Mouse (Mus musculus): ENCODE results near the gene Mast3. TPM values are rescaled to one million over a fixed set of nuclear protein-coding genes. Genes with fewer than 3 reads are reported as not detected.

Gene Mast3
- polyA plus RNA-seq, 2 experiments: 14.4 to 37.2 TPM

DNA sequence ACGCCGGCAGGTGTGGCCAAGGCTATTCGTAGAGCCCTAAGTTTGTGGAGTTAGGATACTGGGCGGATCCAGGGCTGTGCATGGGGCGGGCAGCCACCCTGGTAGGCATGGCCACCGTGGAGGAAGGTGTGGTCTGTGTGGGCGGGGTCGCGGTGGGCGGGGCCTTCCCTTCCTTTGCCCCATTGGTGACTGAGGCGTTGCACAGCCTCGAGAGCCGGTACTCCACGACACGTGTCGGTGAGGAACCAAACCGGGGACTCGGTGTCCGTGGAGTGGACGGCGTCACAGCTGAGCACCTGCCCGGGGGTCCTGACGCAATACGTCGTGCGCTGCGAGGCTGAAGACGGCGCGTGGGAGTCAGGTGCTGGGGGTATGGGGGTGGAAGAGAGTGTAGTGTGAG is 11.8 kb upstream of the Mast3 start:
- peaks cover 4% of the 10 kb centered on the region; the same call in 1 of the 2 replicates for H3K4me1 ChIP-seq (ENCODE audit: control insufficient read depth, insufficient read depth, low read length)
- no peak for TF ChIP-seq POLR2A (IDR thresholded peaks at IDR 0.05; ENCODE audit: borderline replicate concordance, extremely low read depth, insufficient read depth, insufficient read length)
- H3K27me3 ChIP-seq (ENCODE audit: control insufficient read depth, insufficient read depth, low read length): 0 out of 2 replicates have a peak, but pooled peaks cover 14% of the 10 kb centered on the region
- 0 out of 2 replicates have a peak overlapping the region, but pooled peaks have one; percentile 4 for H3K4me3 ChIP-seq (replicated peaks; ENCODE audit: low read length)
- H3K27ac ChIP-seq (replicated peaks; ENCODE audit: low read depth, low read length): no peak overlapping the region
- 9% methylated on average over 16 of the region's 30 CpGs for WGBS
- ATAC-seq (ENCODE audit: low FRiP score, low read depth): no peak
- H3K9me3 ChIP-seq (ENCODE audit: control insufficient read depth, low read length): 0 out of 2 replicates have a peak, but pooled peaks cover 3% of the 10 kb centered on the region
- DNase-seq (ENCODE audit: low spot score): no peak
- H3K4me2 ChIP-seq (replicated peaks; ENCODE audit: low read depth, low read length, severe bottlenecking): peak overlapping the region; percentile 30; the same call in 1 of the 2 replicates
- no peak overlapping the region for H3K9ac ChIP-seq (ENCODE audit: low read depth, low read length, severe bottlenecking)
- no peaks in the 10 kb centered on the region for H3K36me3 ChIP-seq (ENCODE audit: control insufficient read depth, insufficient read depth, low read length)

DNA sequence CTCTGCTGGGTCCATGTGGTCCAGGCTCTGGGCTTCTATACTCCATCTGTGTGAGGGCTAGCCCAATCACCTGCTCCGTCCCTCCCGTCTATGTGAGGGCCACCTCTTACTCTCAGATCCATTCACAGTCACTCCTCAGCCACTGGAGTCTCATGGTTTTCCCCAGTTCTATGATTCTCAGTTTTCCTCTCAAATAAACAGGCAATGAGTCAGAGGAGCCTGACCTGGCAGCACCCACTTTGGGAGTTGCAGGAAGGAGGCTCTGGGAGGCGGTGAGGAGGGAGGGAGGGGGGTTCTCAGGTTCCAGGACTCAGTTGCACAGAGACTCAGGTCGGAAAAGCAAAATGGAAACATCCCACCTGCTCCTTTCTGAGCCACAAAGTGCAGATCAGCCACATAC is 8.0 kb upstream of the Mast3 start:
- H3K27me3 ChIP-seq (ENCODE audit: control insufficient read depth, insufficient read depth, low read length): 0 out of 2 replicates have a peak, but pooled peaks cover 14% of the 10 kb centered on the region
- H3K4me1 ChIP-seq (ENCODE audit: control insufficient read depth, insufficient read depth, low read length): peaks cover 4% of the 10 kb centered on the region; the same call in 1 of the 2 replicates
- no peak overlapping the region for H3K9ac ChIP-seq (ENCODE audit: low read depth, low read length, severe bottlenecking)
- no peaks in the 10 kb centered on the region for H3K9me3 ChIP-seq (ENCODE audit: control insufficient read depth, low read length)
- no peak overlapping the region for H3K4me3 ChIP-seq (replicated peaks; ENCODE audit: low read length)
- TF ChIP-seq POLR2A (IDR thresholded peaks at IDR 0.05; ENCODE audit: borderline replicate concordance, extremely low read depth, insufficient read depth, insufficient read length): no peak
- ATAC-seq (ENCODE audit: low FRiP score, low read depth): no peak
- WGBS: 58% methylated on average over 4 of the region's 4 CpGs
- no peak overlapping the region for H3K4me2 ChIP-seq (replicated peaks; ENCODE audit: low read depth, low read length, severe bottlenecking)
- no peak for DNase-seq (ENCODE audit: low spot score)
- H3K36me3 ChIP-seq (ENCODE audit: control insufficient read depth, insufficient read depth, low read length): no peaks in the 10 kb centered on the region
- H3K27ac ChIP-seq (replicated peaks; ENCODE audit: low read depth, low read length): no peak overlapping the region

DNA sequence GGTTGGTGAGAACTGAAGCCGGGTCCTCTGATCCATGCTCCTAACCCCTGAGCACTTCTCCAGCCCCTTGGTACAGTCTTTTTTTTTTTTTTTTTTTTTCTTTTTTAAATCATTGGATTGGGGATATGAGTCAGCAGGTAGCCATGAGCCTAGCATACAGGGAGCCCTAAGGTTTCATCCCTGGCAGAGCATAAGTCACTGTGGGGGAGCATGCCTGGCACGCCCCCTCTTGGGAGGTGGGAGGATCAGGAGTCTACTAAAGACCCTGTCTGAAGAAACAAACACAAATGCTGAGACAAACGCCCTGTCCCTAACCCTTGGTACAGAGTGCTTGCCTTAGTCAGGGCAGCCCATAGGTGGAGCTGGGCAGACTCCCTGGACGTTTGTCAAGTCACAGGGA is 7.2 kb upstream of the Mast3 start:
- no peaks in the 10 kb centered on the region for H3K36me3 ChIP-seq (ENCODE audit: control insufficient read depth, insufficient read depth, low read length)
- H3K4me3 ChIP-seq (replicated peaks; ENCODE audit: low read length): no peak overlapping the region
- no peak for ATAC-seq (ENCODE audit: low FRiP score, low read depth)
- peaks cover 4% of the 10 kb centered on the region; the same call in 1 of the 2 replicates for H3K4me1 ChIP-seq (ENCODE audit: control insufficient read depth, insufficient read depth, low read length)
- DNase-seq (ENCODE audit: low spot score): no peak
- H3K27me3 ChIP-seq (ENCODE audit: control insufficient read depth, insufficient read depth, low read length): 0 out of 2 replicates have a peak, but pooled peaks cover 12% of the 10 kb centered on the region
- H3K27ac ChIP-seq (replicated peaks; ENCODE audit: low read depth, low read length): no peak overlapping the region
- no peak for TF ChIP-seq POLR2A (IDR thresholded peaks at IDR 0.05; ENCODE audit: borderline replicate concordance, extremely low read depth, insufficient read depth, insufficient read length)
- no peak overlapping the region for H3K4me2 ChIP-seq (replicated peaks; ENCODE audit: low read depth, low read length, severe bottlenecking)
- H3K9me3 ChIP-seq (ENCODE audit: control insufficient read depth, low read length): no peaks in the 10 kb centered on the region
- no peak overlapping the region for H3K9ac ChIP-seq (ENCODE audit: low read depth, low read length, severe bottlenecking)
- WGBS: 30% methylated on average over 4 of the region's 4 CpGs

DNA sequence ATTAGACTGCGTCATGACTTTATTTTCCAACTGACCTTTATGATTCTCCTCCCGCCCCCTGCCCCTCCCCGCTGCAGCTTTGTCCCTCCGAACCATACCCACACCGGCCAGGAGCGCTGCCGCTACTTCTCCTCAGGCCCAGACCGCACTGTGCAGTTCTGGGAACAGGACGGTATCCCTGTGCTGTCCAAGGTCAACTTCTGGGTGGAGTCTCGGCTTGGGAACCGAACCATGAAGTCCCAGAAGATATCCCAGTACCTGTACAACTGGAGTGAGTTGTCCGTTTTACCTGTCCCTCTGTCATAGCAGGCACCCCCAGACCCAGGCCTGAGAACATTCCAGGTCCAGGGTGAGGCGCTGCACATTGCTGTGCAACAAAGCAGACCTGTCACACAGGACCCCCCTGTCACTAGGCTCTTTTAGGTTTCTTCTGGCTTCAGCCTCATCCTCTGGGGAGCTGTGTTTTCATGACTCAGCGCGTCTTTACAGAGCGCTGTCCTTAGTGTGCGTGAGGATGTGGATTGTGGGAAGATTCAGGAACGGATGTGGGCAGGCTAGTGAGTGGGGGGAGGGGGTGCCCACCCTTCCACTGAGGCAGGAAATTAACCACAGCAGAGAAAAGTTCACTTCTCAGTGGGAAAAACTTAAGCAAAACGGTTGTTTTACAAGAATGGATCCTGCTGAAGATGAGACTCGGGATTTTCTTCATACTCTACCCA is 6.3 kb upstream of the Mast3 start:
- 70% methylated on average over 20 of the region's 20 CpGs for WGBS

DNA sequence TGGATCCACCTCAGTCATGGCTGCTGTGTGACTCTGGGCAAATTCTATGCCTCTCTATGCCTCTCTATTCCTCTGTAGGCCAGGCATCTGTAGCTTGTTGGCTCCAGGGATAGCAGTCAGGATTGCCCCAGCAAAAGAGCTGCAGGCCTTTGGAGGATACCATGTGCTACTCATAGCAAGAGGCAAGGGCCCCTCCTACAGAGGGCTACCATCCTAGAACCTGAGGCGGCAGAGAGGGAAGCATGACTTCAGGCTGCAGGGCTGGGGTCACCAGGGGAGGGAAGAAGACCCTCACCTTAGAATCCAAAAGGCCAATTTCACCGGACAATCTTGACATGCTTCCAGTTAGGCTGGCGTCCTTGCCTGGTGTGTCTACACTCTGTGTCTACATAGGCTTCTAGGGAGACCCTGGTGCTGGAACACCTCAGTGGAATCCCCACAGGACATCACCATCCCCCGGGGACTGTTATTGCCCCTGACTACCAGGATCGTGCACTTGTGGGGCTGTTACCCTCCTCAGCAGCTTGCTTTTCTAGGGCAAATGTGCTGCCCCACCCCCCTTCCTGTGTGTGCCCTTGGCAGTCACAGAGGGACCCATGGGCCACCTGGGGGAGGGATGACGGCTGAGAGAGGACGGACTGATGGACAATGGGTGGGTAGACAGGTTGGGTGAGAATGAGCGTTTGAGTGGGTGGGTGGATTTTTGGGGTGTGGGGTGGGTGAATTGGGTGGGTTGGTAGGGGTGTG is 4.3 kb upstream of the Mast3 start:
- peaks cover 4% of the 10 kb centered on the region; the same call in 1 of the 2 replicates for H3K4me1 ChIP-seq (ENCODE audit: control insufficient read depth, insufficient read depth, low read length)
- no peaks in the 10 kb centered on the region for H3K9me3 ChIP-seq (ENCODE audit: control insufficient read depth, low read length)
- H3K27me3 ChIP-seq (ENCODE audit: control insufficient read depth, insufficient read depth, low read length): peaks cover 7% of the 10 kb centered on the region
- 77% methylated on average over 8 of the region's 8 CpGs for WGBS
- no peak for TF ChIP-seq POLR2A (IDR thresholded peaks at IDR 0.05; ENCODE audit: borderline replicate concordance, extremely low read depth, insufficient read depth, insufficient read length)
- H3K4me3 ChIP-seq (replicated peaks; ENCODE audit: low read length): no peak overlapping the region
- H3K36me3 ChIP-seq (ENCODE audit: control insufficient read depth, insufficient read depth, low read length): no peaks in the 10 kb centered on the region
- DNase-seq (ENCODE audit: low spot score) (no peak), ATAC-seq (ENCODE audit: low FRiP score, low read depth) (no peak)
- H3K4me2 ChIP-seq (replicated peaks; ENCODE audit: low read depth, low read length, severe bottlenecking): no peak overlapping the region
- no peak overlapping the region for H3K9ac ChIP-seq (ENCODE audit: low read depth, low read length, severe bottlenecking)
- H3K27ac ChIP-seq (replicated peaks; ENCODE audit: low read depth, low read length): no peak overlapping the region

More for the DNA sequence above, 6.3 kb upstream of the Mast3 start:
- H3K4me3 ChIP-seq (replicated peaks; ENCODE audit: low read length): no peak overlapping the region
- H3K9ac ChIP-seq (ENCODE audit: low read depth, low read length, severe bottlenecking): no peak overlapping the region
- DNase-seq (ENCODE audit: low spot score) (no peak), ATAC-seq (ENCODE audit: low FRiP score, low read depth) (no peak)
- no peaks in the 10 kb centered on the region for H3K36me3 ChIP-seq (ENCODE audit: control insufficient read depth, insufficient read depth, low read length)
- TF ChIP-seq POLR2A (IDR thresholded peaks at IDR 0.05; ENCODE audit: borderline replicate concordance, extremely low read depth, insufficient read depth, insufficient read length): no peak
- no peak overlapping the region for H3K27ac ChIP-seq (replicated peaks; ENCODE audit: low read depth, low read length)
- H3K9me3 ChIP-seq (ENCODE audit: control insufficient read depth, low read length): no peaks in the 10 kb centered on the region
- no peak overlapping the region for H3K4me2 ChIP-seq (replicated peaks; ENCODE audit: low read depth, low read length, severe bottlenecking)
- H3K27me3 ChIP-seq (ENCODE audit: control insufficient read depth, insufficient read depth, low read length): 0 out of 2 replicates have a peak, but pooled peaks cover 3% of the 10 kb centered on the region
- no peaks in the 10 kb centered on the region for H3K4me1 ChIP-seq (ENCODE audit: control insufficient read depth, insufficient read depth, low read length)

Data from limb, embryonic 14.5 days (tissue).